Mouse (Mus musculus): ENCODE measurements at regions not wholly inside any gene's neighbourhood (a gene's known extent, or its start where the extent isn't known, plus 50 kb on each side); places are given as distances from the start of the nearest gene placed in this dataset.

DNA sequence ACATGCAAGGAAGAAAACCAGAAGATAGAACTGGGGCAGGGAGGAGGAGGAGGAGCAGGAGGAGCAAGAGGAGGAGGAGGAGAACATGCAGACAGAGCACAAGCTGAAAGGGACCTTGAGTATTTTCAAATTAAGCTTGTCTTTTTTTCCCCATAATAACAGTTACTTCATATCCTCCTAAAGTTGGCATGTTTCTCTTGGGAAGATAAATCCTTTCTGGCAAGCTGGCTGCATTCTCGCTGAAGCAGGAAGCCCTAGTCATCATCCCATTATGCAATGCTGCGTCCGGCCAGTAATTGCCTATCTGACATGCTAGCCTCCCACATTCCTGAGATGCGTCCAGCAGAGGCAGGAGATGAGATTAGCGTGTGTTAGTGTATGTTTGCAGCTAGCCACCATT, 112.3 kb downstream of the Trib2 start:
- TF ChIP-seq CTCF (IDR thresholded peaks at IDR 0.05; ENCODE audit: extremely low read depth, insufficient read depth, insufficient read length, insufficient replicate concordance) (no peak), POLR2A (IDR thresholded peaks at IDR 0.05; ENCODE audit: low read depth, low read length) (no peak)
